Mouse (Mus musculus) midbrain, embryonic 14.5 days (tissue): ENCODE measurements around the gene Mxra8. TPM values are rescaled to one million over a fixed set of nuclear protein-coding genes. Genes with fewer than 3 reads are reported as not detected.

Source experiments
- ATAC-seq: fragments of 200-750 bp; cut with Nextera tagmentation; 2 replicates; pipeline ENCODE4 v1.8.0; 2017; ENCODE audit warnings: moderate number of reproducible peaks, moderate library complexity; ENCODE audit not compliant: low FRiP score, low TSS enrichment
- DNase-seq: peaks from one replicate; pipeline ENCODE4 v3.0.0-alpha.2; 2015
- H3K27ac ChIP-seq: fragments of 300-500 bp; sonication (generic); replicated peaks from 2 replicates; pipeline ENCODE4 v1.5.1; 2014; ENCODE audit warnings: mild to moderate bottlenecking, low read depth, low read length, moderate library complexity
- H3K27me3 ChIP-seq: fragments of 300-500 bp; sonication (generic); 2 replicates; pipeline ENCODE4 v1.6.1; 2014; ENCODE audit warnings: low read length, control low read depth, mixed read lengths; ENCODE audit not compliant: control insufficient read depth, insufficient read depth
- H3K36me3 ChIP-seq: fragments of 300-500 bp; sonication (generic); 2 replicates; pipeline ENCODE4 v1.6.1; 2014; ENCODE audit warnings: low read length, control low read depth; ENCODE audit not compliant: control insufficient read depth, insufficient read depth
- H3K4me1 ChIP-seq: fragments of 300-500 bp; sonication (generic); 2 replicates; pipeline ENCODE4 v1.6.1; 2014; ENCODE audit warnings: mild to moderate bottlenecking, antibody characterized with exemption, low read length, control low read depth; ENCODE audit not compliant: control insufficient read depth, insufficient read depth
- H3K4me2 ChIP-seq: fragments of 300-500 bp; sonication (generic); 2 replicates; pipeline ENCODE4 v1.6.1; 2014; ENCODE audit warnings: mild to moderate bottlenecking, low read length, moderate library complexity
- H3K4me3 ChIP-seq: fragments of 300-500 bp; sonication (generic); replicated peaks from 2 replicates; pipeline ENCODE4 v1.5.1; 2014; ENCODE audit warnings: low read depth, low read length
- H3K9ac ChIP-seq: fragments of 300-500 bp; sonication (generic); replicated peaks from 2 replicates; pipeline ENCODE4 v1.6.1; 2014; ENCODE audit warnings: mild to moderate bottlenecking, low read length, moderate library complexity
- H3K9me3 ChIP-seq: fragments of 300-500 bp; sonication (generic); 2 replicates; pipeline ENCODE4 v1.6.1; 2016; ENCODE audit warnings: low read length, control low read depth, mixed read lengths; ENCODE audit not compliant: control insufficient read depth
- WGBS: fragments of 180-500 bp; shearing (Covaris S2); extraction: QIAGEN DNeasy Blood & Tissue Kit; methylation state at CpG from one replicate; pipeline ENCODE4 v1.1.7; 2014; 5-methylcytosine and 5-hydroxymethylcytosine counted together
- polyA plus RNA-seq: library from polyadenylated mRNA; unstranded; fragments of >200 nt; fragmentation: Nextera tagmentation; extraction: Ambion mirVana; gene quantifications from 2 replicates; pipeline ENCODE4 v1.2.1, GENCODE M21; 2014

The Mxra8 gene
- polyA plus RNA-seq, 1 experiment from 2014 or later = 17.5 TPM

GRCm38 (mm10) chr4:155831205-155831766 lies 8.2 kb upstream of the Mxra8 start, which contains the start of gene Aurkaip1:
Gene Aurkaip1, plus strand, starts transcription at chr4:155831272.
- no peaks in the 10 kb centered on the region for H3K27me3 ChIP-seq
- WGBS = under 1% methylated on average over 49 of the region's 49 CpGs

GRCm38 (mm10) chr4:155831831-155832230 lies 7.6 kb upstream of the Mxra8 start:
- Histone ChIP-seq H3K27ac (peak overlapping the region; percentile 84), H3K4me1 (peaks cover 9% of the 10 kb centered on the region), H3K36me3 (peaks cover 20% of the 10 kb centered on the region), H3K4me2 (peak overlapping the region; percentile 99), H3K4me3 (peak overlapping the region; percentile 76), H3K9me3 (no peaks in the 10 kb centered on the region), H3K9ac (peak overlapping the region; percentile 82), H3K27me3 (no peaks in the 10 kb centered on the region)
- 1% methylated on average over 25 of the region's 25 CpGs for WGBS
- DNase-seq (no peak), ATAC-seq (peak; percentile 19; the same call in 1 of the 2 replicates)

More at GRCm38 (mm10) chr4:155831205-155831766, 8.2 kb upstream of the Mxra8 start, which contains the start of gene Aurkaip1:
- H3K9ac ChIP-seq = peak within 1 kb of the TSS; percentile 82
- ATAC-seq (peak; percentile 91), DNase-seq (peak; percentile 98)
- H3K4me3 ChIP-seq = peak within 1 kb of the TSS; percentile 76
- H3K36me3 ChIP-seq = peaks cover 25% of the 10 kb centered on the region
- H3K4me1 ChIP-seq = peaks cover 9% of the 10 kb centered on the region
- no peaks in the 10 kb centered on the region for H3K9me3 ChIP-seq
- peak within 1 kb of the TSS; percentile 84 for H3K27ac ChIP-seq
- H3K4me2 ChIP-seq = peak within 1 kb of the TSS; percentile 99

- Histone ChIP-seq H3K27ac (no peak overlapping the region), H3K4me1 (peaks cover 9% of the 10 kb centered on the region), H3K27me3 (no peaks in the 10 kb centered on the region), H3K4me3 (peak overlapping the region; percentile 76), H3K4me2 (peak overlapping the region; percentile 99), H3K36me3 (peaks cover 19% of the 10 kb centered on the region), H3K9me3 (no peaks in the 10 kb centered on the region), H3K9ac (peak overlapping the region; percentile 82)
- WGBS = 59% methylated on average over 10 of the region's 10 CpGs
- DNase-seq = no peak
- no peak for ATAC-seq
These were observed 7.2 kb upstream of the Mxra8 start for GRCm38 (mm10) chr4:155832321-155832720.

GRCm38 (mm10) chr4:155833234-155833633 lies 6.2 kb upstream of the Mxra8 start:
- ATAC-seq (no peak), DNase-seq (no peak)
- Histone ChIP-seq H3K9me3 (no peaks in the 10 kb centered on the region), H3K4me3 (no peak overlapping the region), H3K4me1 (peaks cover 9% of the 10 kb centered on the region), H3K9ac (no peak overlapping the region), H3K27ac (no peak overlapping the region), H3K36me3 (peaks cover 10% of the 10 kb centered on the region), H3K27me3 (no peaks in the 10 kb centered on the region), H3K4me2 (no peak overlapping the region)
- WGBS = 89% methylated on average over 4 of the region's 4 CpGs

GRCm38 (mm10) chr4:155833836-155834235 lies 5.6 kb upstream of the Mxra8 start:
- ATAC-seq (no peak), DNase-seq (peak; percentile 86)
- Histone ChIP-seq H3K27me3 (no peaks in the 10 kb centered on the region), H3K36me3 (peaks cover 6% of the 10 kb centered on the region), H3K4me1 (peaks cover 9% of the 10 kb centered on the region), H3K27ac (peak overlapping the region; percentile 49; the same call in 1 of the 2 replicates), H3K4me3 (no peak overlapping the region), H3K4me2 (no peak overlapping the region), H3K9me3 (no peaks in the 10 kb centered on the region), H3K9ac (0 out of 2 replicates have a peak overlapping the region, but pooled peaks have one; percentile 12)
- 42% methylated on average over 2 of the region's 2 CpGs for WGBS

- H3K36me3 ChIP-seq = peaks cover 6% of the 10 kb centered on the region
- no peak overlapping the region for H3K9ac ChIP-seq
- no peak overlapping the region for H3K4me3 ChIP-seq
- H3K9me3 ChIP-seq = no peaks in the 10 kb centered on the region
- 85% methylated on average over 11 of the region's 11 CpGs for WGBS
- no peak overlapping the region for H3K4me2 ChIP-seq
- H3K4me1 ChIP-seq = peaks cover 14% of the 10 kb centered on the region
- ATAC-seq (no peak), DNase-seq (no peak)
- H3K27ac ChIP-seq = no peak overlapping the region
- no peaks in the 10 kb centered on the region; the same call in none of the 2 replicates for H3K27me3 ChIP-seq
These were observed 2.0 kb upstream of the Mxra8 start for GRCm38 (mm10) chr4:155837404-155838010.

GRCm38 (mm10) chr4:155838187-155839153 lies 1.0 kb upstream of the Mxra8 start:
- no peak for DNase-seq
- ATAC-seq = no peak
- 60% methylated on average over 8 of the region's 8 CpGs for WGBS
- Histone ChIP-seq H3K9me3 (no peaks in the 10 kb centered on the region), H3K36me3 (no peaks in the 10 kb centered on the region), H3K4me1 (peaks cover 10% of the 10 kb centered on the region; the same call in 1 of the 2 replicates), H3K4me2 (no peak overlapping the region), H3K27ac (no peak overlapping the region), H3K4me3 (no peak overlapping the region), H3K27me3 (no peaks in the 10 kb centered on the region; the same call in none of the 2 replicates), H3K9ac (no peak overlapping the region)
